Mouse (Mus musculus) colon, adult 2 months (tissue): ENCODE measurements around the gene Itgb4. TPM values are rescaled to one million over a fixed set of nuclear protein-coding genes. Genes with fewer than 3 reads are reported as not detected.

Experiments used
- polyA plus RNA-seq: library from polyadenylated mRNA; depleted of rRNA; stranded (reverse); fragments of >200 nt; gene quantifications from 2 replicates; pipeline ENCODE4 v1.2.3, GENCODE M21; 2012; rRNA removed

Itgb4 gene
- 98.9 and 117 TPM in 2 replicates for polyA plus RNA-seq

DNA sequence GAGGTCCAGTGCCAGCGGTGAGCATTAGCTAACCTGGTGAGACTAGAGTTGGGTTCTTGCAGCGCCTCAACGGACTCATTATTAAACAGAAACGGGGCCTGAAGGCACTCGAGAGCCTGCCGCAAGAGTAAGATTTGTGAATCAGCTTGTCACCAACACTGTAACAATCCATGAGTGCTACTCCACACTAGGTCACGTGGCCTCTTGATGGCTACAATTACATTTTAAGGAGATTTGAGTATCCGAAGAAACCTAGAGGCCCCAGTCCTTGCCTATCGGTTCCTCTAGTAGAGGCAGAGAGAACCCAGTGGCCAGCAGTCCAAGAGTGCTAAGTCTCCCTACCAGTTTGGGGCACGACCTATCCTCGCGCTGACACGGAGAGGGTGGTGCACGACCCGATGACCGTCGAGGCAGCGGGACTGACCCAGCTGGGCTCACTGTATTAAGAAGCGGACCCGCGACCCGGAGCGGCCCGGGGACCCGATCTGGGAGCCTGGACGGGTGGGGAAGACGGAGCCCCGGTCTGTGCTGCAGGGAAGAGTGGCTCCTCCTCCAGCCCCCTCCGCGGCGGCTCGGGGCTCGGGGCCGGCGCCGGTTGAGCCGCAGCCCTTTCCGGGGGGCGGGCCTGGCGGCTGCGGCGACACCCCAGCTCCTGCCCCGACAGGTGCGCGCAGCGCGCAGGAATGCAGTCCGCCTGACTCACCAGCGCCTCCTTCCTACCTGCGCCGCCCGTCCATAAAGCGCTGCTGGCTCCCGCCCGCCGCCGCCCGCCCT lies at the start of gene Itgb4:
Gene Itgb4 (plus strand): TSS at position 401 of the 774 bp plus-strand sequence.

DNA sequence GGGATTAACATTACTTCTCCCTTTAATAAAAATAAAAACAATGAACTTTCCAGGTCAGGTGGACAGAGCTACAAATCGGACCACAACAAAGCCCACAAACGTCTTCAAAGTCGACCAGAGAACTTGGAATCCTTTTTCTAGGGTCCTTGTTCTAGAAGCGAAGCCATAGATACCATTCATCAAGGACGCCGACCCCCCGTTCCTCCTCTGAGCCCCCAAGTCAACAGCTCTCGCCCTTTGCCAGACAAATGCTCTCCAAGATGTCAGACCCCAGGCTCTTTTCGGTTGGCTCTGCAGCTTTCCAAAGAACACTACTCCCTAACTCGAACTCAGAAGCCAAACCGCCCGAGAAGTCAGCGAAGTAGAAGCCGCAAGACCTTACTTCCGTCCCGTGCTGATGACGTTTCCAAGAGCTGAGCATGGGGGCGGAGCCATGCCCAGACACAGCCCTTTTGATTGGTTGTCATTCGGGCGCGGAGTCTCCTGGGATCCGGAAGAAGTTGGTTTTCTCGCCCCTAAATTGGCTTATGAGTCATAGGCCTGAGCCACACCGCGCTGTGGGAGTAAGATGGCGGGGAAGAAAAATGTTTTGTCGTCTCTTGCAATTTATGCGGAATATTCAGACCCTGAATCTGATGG lies 41.3 kb upstream of the Itgb4 start, which contains the start of the genes Sap30bp and Recql5:
Gene Sap30bp (plus strand): TSS at position 175 of the 639 bp plus-strand sequence.
Gene Recql5 (minus strand): TSS at position 370 of the 639 bp plus-strand sequence.

DNA sequence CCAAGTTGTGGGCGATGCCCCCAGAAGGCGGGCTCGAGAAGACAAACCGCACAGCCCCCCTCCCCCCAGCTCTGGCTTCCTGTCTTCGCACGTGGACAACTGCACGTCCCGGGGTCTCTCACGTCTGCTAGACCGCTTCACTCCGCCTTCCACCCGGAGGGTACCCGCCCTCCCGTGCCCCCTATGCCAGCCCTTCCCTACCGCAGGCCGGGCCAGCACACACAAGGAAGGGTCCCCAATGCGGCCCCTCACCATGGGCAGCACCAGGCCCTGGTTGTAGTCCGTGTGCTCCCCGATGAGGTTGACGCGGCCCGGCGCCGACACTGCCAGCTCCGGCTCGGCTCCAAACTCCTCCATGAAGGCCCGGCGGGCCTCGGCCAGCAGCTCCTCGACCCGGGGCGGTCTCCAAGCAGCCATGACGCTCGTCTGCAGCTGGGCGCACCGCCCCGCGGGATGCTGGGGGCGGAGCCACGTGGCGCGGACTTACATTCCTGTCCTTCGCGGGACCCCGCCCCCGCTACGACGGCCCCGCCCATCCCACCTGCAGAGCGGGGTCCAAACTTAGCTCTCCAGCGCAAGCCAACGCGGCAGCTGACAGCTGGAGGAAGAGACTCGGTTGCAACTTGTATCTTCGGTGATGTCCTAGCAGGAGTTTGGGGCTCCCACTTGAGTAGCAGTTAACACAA lies 37.9 kb downstream of the Itgb4 start, which contains the start of gene Galk1:
Gene Galk1 (minus strand): TSS at position 458 of the 686 bp plus-strand sequence.

DNA sequence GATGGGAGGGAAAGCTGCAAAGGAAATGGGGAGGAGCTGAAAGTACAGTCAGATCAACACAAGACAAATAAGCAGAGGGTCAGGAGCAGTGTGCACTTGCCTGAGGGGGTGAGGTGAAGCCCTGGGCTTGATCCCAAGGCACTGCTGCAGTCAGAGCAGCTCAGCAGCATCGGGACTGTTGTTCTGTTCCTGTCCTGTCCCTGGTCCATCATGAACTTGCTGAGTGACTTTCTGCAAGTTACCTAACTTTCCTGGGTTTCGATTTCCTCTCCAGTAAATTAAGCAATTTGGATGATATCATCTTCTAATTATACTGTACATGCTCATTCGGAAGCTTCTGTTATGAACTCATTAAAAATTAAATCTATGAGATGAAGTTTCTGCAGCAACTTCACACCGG lies 53.2 kb downstream of the Itgb4 start, which contains the start of gene H3f3b:
Gene H3f3b (minus strand): TSS at position 207 of the 400 bp plus-strand sequence.

DNA sequence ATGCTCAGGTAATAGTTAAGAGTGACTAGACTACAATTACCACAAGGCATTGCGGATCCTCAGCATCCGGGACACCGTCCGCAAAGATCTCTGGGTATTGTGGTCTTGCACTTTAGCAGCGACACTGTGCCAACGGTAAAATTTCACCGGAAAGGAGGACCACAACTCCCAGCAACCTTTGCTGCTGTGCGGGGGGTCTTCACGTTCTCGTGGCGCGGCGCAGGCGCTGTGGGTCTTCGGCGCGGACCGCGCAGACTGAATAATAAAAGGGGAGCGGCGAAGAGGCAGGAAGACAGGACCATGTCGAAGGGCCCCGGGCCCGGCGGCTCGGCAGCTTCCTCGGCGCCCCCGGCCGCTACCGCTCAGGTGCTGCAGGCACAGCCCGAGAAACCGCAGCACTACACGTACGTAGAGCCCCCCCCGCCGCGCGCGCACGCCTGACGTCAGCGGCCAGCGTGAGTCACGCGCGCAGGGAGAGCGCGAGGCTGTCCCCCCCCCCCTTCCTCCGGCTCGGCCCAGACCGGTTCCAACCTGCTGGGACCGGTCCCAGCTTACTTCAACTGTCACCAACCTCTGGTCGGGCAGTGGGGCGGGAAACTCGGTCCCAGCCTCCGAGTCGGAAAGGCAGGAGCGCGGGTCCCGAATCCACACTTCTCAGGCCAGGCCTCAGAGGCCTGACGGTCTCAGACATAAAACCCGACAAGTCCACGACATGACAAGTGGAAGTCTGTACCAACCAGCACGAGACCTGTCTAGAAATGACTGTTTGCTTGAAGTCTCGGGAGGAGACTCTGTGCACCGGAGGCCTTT lies 55.8 kb downstream of the Itgb4 start, which contains the start of gene Unk:
Gene Unk (plus strand): TSS at position 235 of the 810 bp plus-strand sequence.

Other genes with a start within 250 kb of the Itgb4 start
- gene Tmem94, start 209.3 kb upstream of the Itgb4 start, polyA plus RNA-seq = 156 and 168 TPM in 2 replicates
- gene Caskin2, start 161.1 kb upstream of the Itgb4 start, polyA plus RNA-seq = 85.6 and 103 TPM in 2 replicates
- 48.2 and 53.0 TPM in 2 replicates for gene Tsen54, start 160.0 kb upstream of the Itgb4 start, polyA plus RNA-seq
- 301 and 349 TPM in 2 replicates for gene Llgl2, start 150.7 kb upstream of the Itgb4 start, polyA plus RNA-seq
- gene Myo15b, start 116.3 kb upstream of the Itgb4 start, polyA plus RNA-seq = 926 and 1,010 TPM in 2 replicates
- gene Smim5, start 74.7 kb upstream of the Itgb4 start, polyA plus RNA-seq = 6.9 and 11.9 TPM in 2 replicates
- 41.7 and 44.8 TPM in 2 replicates for gene Smim6, start 62.7 kb upstream of the Itgb4 start, polyA plus RNA-seq
- 22.2 and 24.5 TPM in 2 replicates for gene Sap30bp, start 41.4 kb upstream of the Itgb4 start, polyA plus RNA-seq
- gene Recql5, start 41.2 kb upstream of the Itgb4 start, polyA plus RNA-seq = 13.6 and 14.4 TPM in 2 replicates
- gene Galk1, start 38.0 kb downstream of the Itgb4 start, polyA plus RNA-seq = 43.0 and 47.7 TPM in 2 replicates
- gene H3f3b, start 53.3 kb downstream of the Itgb4 start, polyA plus RNA-seq = 237 and 327 TPM in 2 replicates
- 27.9 and 33.1 TPM in 2 replicates for gene Unk, start 55.6 kb downstream of the Itgb4 start, polyA plus RNA-seq
- 11.2 and 12.9 TPM in 2 replicates for gene Unc13d, start 103.3 kb downstream of the Itgb4 start, polyA plus RNA-seq
- 158 and 189 TPM in 2 replicates for gene Wbp2, start 112.3 kb downstream of the Itgb4 start, polyA plus RNA-seq
- gene Trim47, start 152.5 kb downstream of the Itgb4 start, polyA plus RNA-seq = 48.3 and 54.4 TPM in 2 replicates
- gene Trim65, start 156.4 kb downstream of the Itgb4 start, polyA plus RNA-seq = 14.0 and 14.8 TPM in 2 replicates
- gene Mrpl38, start 164.2 kb downstream of the Itgb4 start, polyA plus RNA-seq = 51.1 and 52.2 TPM in 2 replicates
- gene Fbf1, start 193.5 kb downstream of the Itgb4 start, polyA plus RNA-seq = 12.7 and 13.8 TPM in 2 replicates
- 38.5 and 41.2 TPM in 2 replicates for gene Ten1, start 224.1 kb downstream of the Itgb4 start, polyA plus RNA-seq
- gene Acox1, start 224.3 kb downstream of the Itgb4 start, polyA plus RNA-seq = 78.2 and 84.8 TPM in 2 replicates